Mouse (Mus musculus): ENCODE results near the gene Wdr54.

Wdr54 gene

GRCm38 (mm10) chr6:83156259-83156684 lies at the start of gene Wdr54, which contains the start of gene 1700003E16Rik:
TSS of gene Wdr54 (minus strand) at chr6:83156397.
TSS of gene 1700003E16Rik (plus strand) at chr6:83156404.
- CTCF ChIA-PET = interaction anchor here (0.7 kb wide), 1 partner anchor 442 kb away, joined by 8 read pairs; no protein-coding TSS in a partner anchor

DNA sequence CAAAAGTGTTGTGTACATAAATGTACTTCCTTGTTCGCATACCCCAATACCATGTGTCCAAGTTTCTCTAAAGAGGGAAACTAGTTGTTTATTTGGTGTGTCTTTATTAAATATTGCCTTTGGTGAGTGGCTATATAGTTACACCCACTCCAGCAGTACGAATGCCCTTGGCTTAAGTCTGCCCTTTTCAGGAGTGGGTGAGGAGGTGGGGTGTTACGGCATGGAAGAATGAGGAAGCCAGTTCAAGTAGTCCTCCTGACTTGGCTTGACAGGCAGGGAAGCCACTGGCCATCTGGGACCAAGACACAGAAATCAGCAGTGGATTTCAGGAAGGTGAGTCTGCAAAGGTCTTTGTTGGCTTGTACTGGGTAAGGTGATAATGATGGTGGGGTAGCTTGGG lies 49.7 kb upstream of the Wdr54 start:
- CTCF ChIA-PET = interaction anchor here (0.7 kb wide), 1 partner anchor 355 kb away, joined by 3 read pairs; no protein-coding TSS in a partner anchor

GRCm38 (mm10) chr6:83203320-83203719 lies 47.1 kb upstream of the Wdr54 start:
- CTCF ChIA-PET = no interaction called here

DNA sequence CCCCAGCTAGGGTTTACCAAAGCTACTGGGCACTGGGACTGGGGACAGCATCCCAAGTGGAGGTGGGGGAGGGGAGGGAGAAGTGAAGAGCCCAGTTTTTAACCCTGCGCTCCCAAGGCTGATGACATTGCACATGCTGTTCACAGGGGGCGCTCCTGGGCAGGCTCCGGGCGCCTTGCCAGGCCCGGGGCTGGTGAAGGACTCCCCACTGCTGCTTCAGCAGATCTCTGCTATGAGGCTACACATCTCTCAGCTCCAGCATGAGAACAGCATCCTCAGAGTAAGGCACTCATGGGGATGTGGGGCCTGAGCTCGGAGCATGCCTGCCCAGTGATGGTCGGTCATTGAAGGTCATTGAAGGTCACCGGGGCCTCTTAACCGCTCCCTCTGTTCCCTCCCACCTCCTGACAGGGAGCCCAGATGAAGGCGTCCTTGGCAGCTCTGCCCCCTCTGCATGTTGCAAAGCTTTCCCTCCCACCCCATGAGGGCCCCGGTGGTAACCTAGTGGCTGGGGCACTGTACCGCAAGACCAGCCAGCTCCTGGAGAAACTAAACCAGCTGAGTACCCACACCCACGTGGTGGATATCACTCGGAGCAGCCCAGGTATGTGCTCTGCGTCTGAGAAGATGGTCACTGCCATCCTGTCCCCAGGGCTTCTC lies 41.3 kb upstream of the Wdr54 start:
- CTCF ChIA-PET = no interaction called here

GRCm38 (mm10) chr6:83193571-83193970 lies 37.4 kb upstream of the Wdr54 start:
- CTCF ChIA-PET = interaction anchor here (0.6 kb wide), 1 partner anchor 70 kb away, joined by 3 read pairs; no protein-coding TSS in a partner anchor

DNA sequence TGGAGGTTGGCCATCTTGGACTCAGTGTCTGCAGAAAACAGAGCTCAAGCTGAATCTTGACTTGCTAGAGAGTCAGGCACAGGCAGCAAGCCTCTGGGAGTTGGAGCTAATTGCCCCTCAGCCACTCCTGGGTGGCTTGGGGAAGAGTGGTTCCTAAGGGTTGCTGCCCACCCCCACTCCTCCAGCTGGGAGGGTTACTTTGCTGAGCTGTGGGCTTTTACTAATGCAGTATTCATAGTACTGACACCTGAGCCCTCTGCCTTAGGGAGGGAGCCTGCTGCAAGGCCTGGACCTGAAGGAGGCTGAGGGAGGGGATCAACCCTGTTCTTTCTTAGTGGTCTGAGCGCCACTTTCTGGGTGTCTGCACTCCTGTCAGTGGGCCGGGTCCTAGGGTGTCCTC lies 30.7 kb upstream of the Wdr54 start:
- CTCF ChIA-PET = no interaction called here

DNA sequence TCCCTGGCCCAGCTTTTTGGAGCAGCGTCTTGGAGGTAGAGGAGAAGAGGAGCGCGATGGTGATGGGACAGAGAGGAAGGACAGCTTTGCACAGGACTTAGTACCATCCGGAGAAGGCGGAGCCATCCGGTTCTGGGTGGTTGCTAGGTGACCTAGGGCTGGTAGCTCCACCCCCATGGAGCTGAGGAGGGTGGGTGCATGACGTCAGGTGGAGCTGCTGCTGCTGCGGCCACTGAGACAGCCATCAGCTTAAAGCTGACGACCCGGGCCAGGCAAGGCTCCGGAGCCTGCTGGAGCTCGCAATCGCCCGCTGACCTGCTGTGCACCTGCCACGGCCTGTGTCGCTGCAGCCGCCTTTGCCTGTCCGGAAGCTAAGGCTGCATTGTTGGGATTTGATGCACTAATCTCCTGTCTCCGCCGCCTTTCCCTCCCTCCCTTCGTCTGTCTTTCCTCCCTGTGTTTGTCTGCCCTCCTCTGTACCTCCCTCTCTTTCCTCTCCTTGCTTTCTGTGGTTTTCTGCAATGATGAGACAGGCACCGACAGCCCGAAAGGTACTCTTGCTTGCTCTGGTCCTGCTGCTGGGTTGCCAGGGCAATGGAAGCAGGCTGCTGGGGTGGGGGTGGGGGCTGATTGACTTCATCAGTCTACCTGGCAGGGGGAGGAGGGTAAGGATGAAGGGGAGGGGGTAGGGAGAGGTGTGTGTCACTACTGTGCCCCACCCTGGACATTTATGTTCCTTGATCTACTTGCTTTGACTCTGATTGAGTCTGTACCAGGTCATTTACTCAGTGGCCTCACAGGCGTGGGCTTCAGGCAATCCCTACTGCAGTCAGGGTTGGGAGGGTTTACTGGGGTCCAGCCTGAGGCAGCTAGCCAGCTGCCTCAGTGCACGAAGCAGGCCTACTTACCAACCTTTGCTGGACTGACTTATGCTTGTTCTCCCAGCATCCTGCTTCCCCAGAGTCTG lies 30.0 kb upstream of the Wdr54 start:
- CTCF ChIA-PET = no interaction called here

- CTCF ChIA-PET = no interaction called here
Observed at GRCm38 (mm10) chr6:83184858-83185435, 28.8 kb upstream of the Wdr54 start.

- CTCF ChIA-PET = no interaction called here
Observed at GRCm38 (mm10) chr6:83180605-83181004, 24.4 kb upstream of the Wdr54 start.

GRCm38 (mm10) chr6:83179390-83180117 lies 23.4 kb upstream of the Wdr54 start:
- CTCF ChIA-PET = no interaction called here

DNA sequence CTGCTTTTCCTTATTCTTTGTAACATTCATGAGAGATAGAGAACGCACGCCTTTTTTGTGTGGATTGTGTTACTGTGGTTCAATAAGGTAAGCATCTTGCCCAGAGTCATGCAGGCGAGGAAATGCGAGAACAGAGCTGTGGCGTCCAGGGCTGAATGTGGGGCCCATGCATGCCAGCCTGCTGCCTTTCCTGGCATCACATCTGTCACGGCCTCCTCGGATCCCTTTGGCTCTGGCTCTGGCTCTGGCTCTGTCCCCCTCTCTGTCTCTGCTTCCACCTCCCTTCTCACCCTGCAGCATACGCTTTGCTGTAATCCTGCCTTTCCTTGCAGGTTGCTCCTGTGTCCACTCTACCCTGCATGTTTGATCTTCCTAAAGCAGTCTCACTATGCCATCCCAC lies 19.8 kb upstream of the Wdr54 start:
- CTCF ChIA-PET = interaction anchor here (0.5 kb wide), 1 partner anchor 12 kb away, joined by 4 read pairs; no protein-coding TSS in a partner anchor

DNA sequence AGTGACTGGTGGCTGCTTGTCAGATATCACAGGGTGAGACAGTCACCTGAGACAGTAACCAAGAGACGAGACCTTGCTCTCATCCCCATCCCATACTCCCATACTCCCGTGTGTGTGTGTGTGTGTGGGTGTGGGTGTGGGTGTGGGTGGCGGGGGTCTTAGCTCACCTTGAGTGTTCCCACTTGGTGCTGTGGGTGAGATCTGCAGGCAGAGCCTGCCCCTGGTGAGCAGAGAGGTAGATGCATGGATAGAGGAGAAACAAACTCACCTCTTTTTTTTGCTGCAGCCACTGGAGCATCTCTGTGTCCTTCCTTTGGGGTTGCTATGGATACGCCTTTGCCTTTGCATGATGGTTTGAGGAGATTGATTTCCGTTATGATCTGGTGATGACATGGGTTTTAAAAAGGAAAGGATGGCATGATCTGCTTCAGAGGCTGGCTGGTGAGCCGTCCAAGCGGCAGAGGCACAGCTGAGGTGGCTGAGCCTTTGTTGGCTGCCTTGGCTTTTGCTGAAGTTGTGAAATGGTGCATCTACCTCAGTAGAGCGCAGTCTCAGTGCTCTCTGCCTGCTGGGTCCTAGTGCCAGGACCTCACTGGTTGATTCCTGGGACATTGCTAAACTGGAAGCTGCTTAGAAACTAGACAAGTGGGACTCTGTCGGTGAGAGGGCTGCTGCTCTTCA lies 16.2 kb upstream of the Wdr54 start:
- CTCF ChIA-PET = no interaction called here

DNA sequence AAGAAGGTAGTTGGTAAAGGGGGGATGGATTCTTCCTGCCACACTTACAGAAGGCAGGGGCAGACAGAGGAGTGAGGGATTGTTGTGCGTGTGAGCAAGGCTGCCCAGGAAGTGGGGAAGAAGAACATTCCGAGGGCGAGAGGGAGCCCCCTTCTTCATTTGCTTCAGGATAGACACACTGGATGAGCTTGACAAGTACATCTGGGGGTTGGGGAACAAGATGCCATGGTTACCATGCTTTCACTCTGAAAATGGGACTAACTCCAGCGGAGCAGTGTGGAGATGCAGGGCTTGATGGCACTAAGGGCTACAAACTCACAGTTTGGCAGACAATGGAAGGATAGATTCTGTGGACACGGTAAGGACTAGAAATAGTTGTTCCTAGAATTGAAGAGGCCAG lies 14.9 kb upstream of the Wdr54 start:
- CTCF ChIA-PET = no interaction called here

- CTCF ChIA-PET = interaction anchor here (0.6 kb wide), 1 partner anchor 31 kb away, joined by 4 read pairs; no protein-coding TSS in a partner anchor
Observed at GRCm38 (mm10) chr6:83169872-83170271, 13.7 kb upstream of the Wdr54 start.

DNA sequence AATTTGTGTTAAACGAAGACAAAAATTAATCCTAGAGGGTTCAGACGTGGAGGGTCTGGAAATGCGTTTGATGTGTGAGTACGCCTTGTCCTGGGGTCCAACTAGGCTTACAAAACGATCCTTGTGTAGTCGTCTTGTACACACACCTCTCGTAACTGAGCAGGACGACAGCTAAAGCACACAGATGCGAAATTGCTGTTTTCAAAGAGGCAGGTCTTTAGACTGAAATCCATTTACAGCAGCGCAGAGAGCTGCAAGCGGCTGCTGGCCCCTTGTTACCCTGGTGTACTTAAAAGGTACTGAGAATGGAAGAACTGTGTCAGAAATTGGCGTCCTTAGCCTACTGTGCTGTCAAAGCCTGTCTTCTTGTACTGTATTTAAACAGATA lies 10.0 kb upstream of the Wdr54 start:
- CTCF ChIA-PET = no interaction called here

DNA sequence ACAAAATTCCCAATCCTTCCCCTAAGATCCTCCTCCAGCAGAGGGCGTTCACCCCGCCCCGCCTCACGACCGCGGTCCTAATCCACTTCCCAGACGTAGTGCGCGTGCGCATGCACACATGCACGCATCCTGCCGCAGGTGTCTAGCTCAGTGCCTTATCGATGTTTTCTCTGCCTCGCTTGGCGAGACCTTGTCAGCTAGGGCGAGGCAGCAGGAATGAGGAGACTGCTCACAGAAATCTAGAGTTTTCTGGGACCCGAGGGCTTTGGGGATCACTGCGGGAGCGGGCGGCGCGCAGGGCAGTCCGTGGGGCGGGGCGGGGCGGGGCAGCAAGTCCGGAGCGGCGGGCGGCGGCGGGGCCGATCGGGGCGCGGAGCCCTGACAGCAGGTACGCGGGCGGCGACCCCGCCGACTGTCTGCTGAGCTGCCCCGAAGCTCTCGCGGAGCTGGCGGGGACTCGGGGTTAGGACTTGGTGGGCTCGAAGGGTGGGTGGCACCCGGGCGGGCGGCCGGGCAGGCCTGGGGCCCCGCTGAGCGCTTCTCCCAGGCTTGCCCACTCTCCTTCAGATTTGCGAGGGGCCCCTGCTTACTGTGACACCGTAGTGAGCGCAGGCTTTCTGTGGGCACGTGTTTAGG lies 9.5 kb upstream of the Wdr54 start, which contains the start of gene Dctn1:
Dctn1 (plus strand) TSS at position 314 of the 636 bp plus-strand sequence.
- CTCF ChIA-PET = no interaction called here

GRCm38 (mm10) chr6:83165026-83165606 lies 8.9 kb upstream of the Wdr54 start:
- CTCF ChIA-PET = no interaction called here

DNA sequence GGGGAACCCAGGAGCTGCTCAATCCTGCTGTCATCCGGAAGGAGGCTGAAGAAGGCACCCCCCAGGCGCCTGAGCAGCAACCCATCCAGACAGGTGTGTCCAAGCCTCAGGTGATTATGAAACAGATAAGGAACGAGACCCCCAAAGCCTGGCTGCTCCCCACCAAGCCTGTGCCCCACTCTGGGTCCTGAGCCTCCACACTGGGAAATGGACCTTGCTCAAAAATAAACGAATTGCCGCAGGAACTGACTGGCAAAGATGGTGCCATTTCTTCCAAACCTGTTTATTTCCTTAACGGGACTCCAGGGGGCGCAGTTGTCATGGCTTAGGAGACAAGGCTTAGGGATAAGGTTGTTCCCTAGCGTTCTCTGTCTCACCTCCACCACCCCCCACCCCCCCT lies 6.5 kb upstream of the Wdr54 start:
- CTCF ChIA-PET = no interaction called here

DNA sequence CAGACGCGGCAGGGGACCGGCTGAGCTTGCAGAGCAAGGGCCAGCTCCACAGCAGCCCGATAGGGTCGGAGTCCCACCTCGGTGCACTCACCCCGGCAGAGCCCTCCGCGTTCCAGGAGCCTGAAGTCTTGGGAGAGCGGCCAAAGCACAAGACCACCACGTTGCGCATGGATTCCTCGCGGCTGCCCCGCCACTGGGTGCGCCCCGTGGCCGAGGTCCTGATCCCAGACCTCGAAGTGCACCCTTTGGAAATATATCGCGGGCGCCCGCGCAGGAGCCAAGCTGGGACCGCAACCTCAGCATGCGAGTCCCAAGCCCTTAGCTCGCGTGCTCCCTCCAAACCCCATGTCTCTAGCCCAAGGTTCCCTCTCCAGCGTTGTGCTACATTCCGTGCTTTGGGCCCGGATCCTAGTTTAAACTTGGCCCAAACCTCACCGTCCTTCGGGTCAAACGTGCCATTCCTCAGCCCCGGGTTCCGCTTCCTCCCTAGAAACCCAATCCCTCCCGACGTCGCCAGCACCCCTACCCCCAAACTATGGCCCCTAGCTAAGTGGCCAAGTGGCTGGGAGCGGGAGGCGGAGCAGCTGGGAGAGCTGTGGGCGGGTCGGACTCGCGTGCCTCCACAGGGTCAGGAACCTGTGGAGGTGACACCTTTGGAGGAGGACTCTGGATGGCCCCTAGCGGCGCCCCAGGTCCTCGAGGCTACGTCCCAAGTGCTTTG lies 5.9 kb upstream of the Wdr54 start:
- CTCF ChIA-PET = no interaction called here
